Mouse (Mus musculus) adrenal gland, postnatal 14 days (tissue): ENCODE results near the gene Prss40. TPM values are rescaled to one million over a fixed set of nuclear protein-coding genes. Genes with fewer than 3 reads are reported as not detected.
"Not testable (repeated sequence)": the region's sequence is repeated elsewhere in the genome, so short reads cannot be mapped to it uniquely, and the experiment has no call there.

Source experiments
- DNase-seq: peaks from one replicate; pipeline ENCODE4 v3.0.0; 2021; ENCODE audit warnings: mixed read lengths
- total RNA-seq: library from RNA; stranded (reverse); gene quantifications from 2 replicates; pipeline ENCODE4 v1.2.3, GENCODE M21; 2021

Gene Prss40
- total RNA-seq, 1 experiment from 2014 or later: not detected

GRCm38 (mm10) chr1:34535043-34535698, 25.6 kb downstream of the Prss40 start, which contains the start of gene Cfc1:
TSS of gene Cfc1 (plus strand) at chr1:34535648.
- not testable (repeated sequence) for DNase-seq

- not testable (repeated sequence) for DNase-seq
Observed at GRCm38 (mm10) chr1:34534574-34534973, 26.2 kb downstream of the Prss40 start.

GRCm38 (mm10) chr1:34523647-34524046, 37.1 kb downstream of the Prss40 start:
- DNase-seq: no peak

GRCm38 (mm10) chr1:34522850-34523244, 37.9 kb downstream of the Prss40 start:
- DNase-seq: no peak

- DNase-seq: no peak
Observed at GRCm38 (mm10) chr1:34522205-34522849, 38.4 kb downstream of the Prss40 start.

- DNase-seq: peak; percentile 9
Observed at GRCm38 (mm10) chr1:34518259-34518658, 42.5 kb downstream of the Prss40 start.

GRCm38 (mm10) chr1:34517797-34518196, 42.9 kb downstream of the Prss40 start:
- not testable (repeated sequence) for DNase-seq

- not testable (repeated sequence) for DNase-seq
Observed at GRCm38 (mm10) chr1:34517297-34517696, 43.4 kb downstream of the Prss40 start.

- no peak for DNase-seq
Observed at GRCm38 (mm10) chr1:34516595-34516994, 44.1 kb downstream of the Prss40 start.

- no peak for DNase-seq
Observed at GRCm38 (mm10) chr1:34513068-34513467, 47.7 kb downstream of the Prss40 start.

GRCm38 (mm10) chr1:34511027-34511426, 49.7 kb downstream of the Prss40 start:
- DNase-seq: peak; percentile 73

GRCm38 (mm10) chr1:34510575-34510981, 50.2 kb downstream of the Prss40 start:
- DNase-seq: no peak

GRCm38 (mm10) chr1:34507986-34508385, 52.8 kb downstream of the Prss40 start:
- no peak for DNase-seq

- DNase-seq: no peak
Observed at GRCm38 (mm10) chr1:34505970-34506551, 54.7 kb downstream of the Prss40 start.

- DNase-seq: no peak
Observed at GRCm38 (mm10) chr1:34505307-34505706, 55.4 kb downstream of the Prss40 start.

GRCm38 (mm10) chr1:34502991-34503390, 57.8 kb downstream of the Prss40 start:
- no peak for DNase-seq

Other genes starting within 250 kb of the Prss40 start
- gene Ccdc115, start 121.3 kb downstream of the Prss40 start, total RNA-seq: 16.4 and 20.9 TPM in 2 replicates
- gene Imp4, start 121.1 kb downstream of the Prss40 start, total RNA-seq: 59.8 and 61.0 TPM in 2 replicates
- gene Ptpn18, start 101.2 kb downstream of the Prss40 start, total RNA-seq: 3.6 and 15.3 TPM in 2 replicates
- not detected in 2 replicates for gene Prss39, start 62.5 kb downstream of the Prss40 start, total RNA-seq
- gene Cfc1, start 25.3 kb downstream of the Prss40 start, total RNA-seq: not detected in 2 replicates
- 0.70 and 0.71 TPM in 2 replicates for gene Amer3, start 18.7 kb upstream of the Prss40 start, total RNA-seq